11 mouse cellular contexts compared by ENCODE assay signal in the genomic region with DNA sequence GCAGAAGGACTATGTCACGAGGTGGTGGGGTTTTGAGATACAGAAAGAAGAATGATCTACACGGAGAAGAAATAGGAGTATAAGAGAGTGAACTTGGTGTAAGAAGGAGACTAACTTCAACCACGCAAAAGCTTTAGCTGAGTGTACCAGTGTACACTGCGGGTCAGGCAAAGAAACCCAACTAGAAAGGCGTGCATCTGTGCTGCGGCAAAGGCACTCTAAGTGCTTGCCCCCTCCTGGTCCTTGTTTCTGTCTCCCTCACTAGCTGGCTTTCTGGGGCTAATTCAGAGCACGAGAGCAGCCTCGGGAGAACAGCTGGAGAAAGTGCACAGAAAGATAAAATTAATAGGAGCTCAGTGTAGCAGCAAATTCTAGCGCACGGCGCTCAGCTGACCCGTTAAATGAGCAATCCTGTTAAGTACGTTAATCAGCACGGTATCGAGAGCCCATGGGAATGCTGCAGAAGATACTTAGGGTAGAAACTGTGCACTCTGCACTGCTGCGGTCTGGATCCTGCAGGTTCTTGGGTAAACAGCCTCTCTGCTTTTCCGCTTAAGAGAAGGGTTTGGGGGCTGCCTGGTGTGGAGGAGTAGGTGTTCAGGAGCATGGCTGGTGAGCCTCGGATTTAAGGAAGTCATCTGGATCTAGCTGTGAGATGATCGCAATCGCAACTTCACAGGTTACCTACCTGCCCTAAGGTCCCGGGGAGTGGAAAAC. TPM values are rescaled to one million over a fixed set of nuclear protein-coding genes. Genes with fewer than 3 reads are reported as not detected.
DNase-seq lines count a peak whose midpoint lies in the region; ATAC-seq lines count a peak whose summit lies in the region.
"Had no signal": no experiment of that assay in that cellular context is flagged by ENCODE, and none has a peak within 500 bp of the region (broad histone marks: within the 10 kb centered on the region; RNA-seq: fewer than 3 reads in every experiment).

No protein-coding gene starts in this region.

- H3K9me3 ChIP-seq in kidney, embryonic 15.5 days (replicated peaks) = no peaks in the 10 kb centered on the region
- no peaks in the 10 kb centered on the region for H3K9me3 ChIP-seq in embryonic facial prominence, embryonic 15.5 days (replicated peaks)
- H3K9me3 ChIP-seq in limb, embryonic 10.5 days (replicated peaks) = no peaks in the 10 kb centered on the region

- ATAC-seq in kidney, embryonic 15.5 days (replicated peaks; ENCODE audit: low FRiP score) = no peak
- ATAC-seq in embryonic facial prominence, embryonic 15.5 days (ENCODE audit: insufficient number of reproducible peaks, low FRiP score, low TSS enrichment, low read depth) = no peak

- no peaks in the 10 kb centered on the region for H3K36me3 ChIP-seq in kidney, embryonic 15.5 days
- no peaks in the 10 kb centered on the region for H3K36me3 ChIP-seq in embryonic facial prominence, embryonic 15.5 days
- no peaks in the 10 kb centered on the region for H3K36me3 ChIP-seq in limb, embryonic 10.5 days

- no peak for DNase-seq in kidney, postnatal 10 days
- peak; percentile 31 for DNase-seq in limb, embryonic 10.5 days (ENCODE audit: low spot score)
- DNase-seq in retina, embryonic 14.5 days (ENCODE audit: low spot score) = peak; percentile 35
- no peak for DNase-seq in left cerebral cortex, adult 9 months (ENCODE audit: low spot score in 2 of 2)
- DNase-seq in MN1 (ENCODE audit: low spot score) = no peak
- no peak for DNase-seq in cerebellum, adult 9-10 months
- DNase-seq: gastrocnemius, postnatal 25 days; lung, adult 2 months; spleen, adult 18-20 months had no signal

- H3K27me3 ChIP-seq in kidney, embryonic 15.5 days = peaks cover 52% of the 10 kb centered on the region
- peaks cover 49% of the 10 kb centered on the region for H3K27me3 ChIP-seq in embryonic facial prominence, embryonic 15.5 days
- peaks cover 60% of the 10 kb centered on the region for H3K27me3 ChIP-seq in limb, embryonic 10.5 days (ENCODE audit: low read depth, poor library complexity, severe bottlenecking)

- H3K4me1 ChIP-seq in kidney, embryonic 15.5 days = no peaks in the 10 kb centered on the region
- no peaks in the 10 kb centered on the region for H3K4me1 ChIP-seq in embryonic facial prominence, embryonic 15.5 days
- no peaks in the 10 kb centered on the region for H3K4me1 ChIP-seq in limb, embryonic 10.5 days

- WGBS in kidney, embryonic 15.5 days = 23% methylated on average over 21 of the region's 21 CpGs
- 22% methylated on average over 21 of the region's 21 CpGs for WGBS in embryonic facial prominence, embryonic 15.5 days
- WGBS in limb, embryonic 10.5 days = 17% methylated on average over 21 of the region's 21 CpGs

- H3K9ac ChIP-seq in kidney, embryonic 15.5 days = no peak overlapping the region
- no peak overlapping the region for H3K9ac ChIP-seq in embryonic facial prominence, embryonic 15.5 days

- H3K27ac ChIP-seq in kidney, embryonic 15.5 days = no peak overlapping the region
- H3K27ac ChIP-seq in embryonic facial prominence, embryonic 15.5 days (replicated peaks) = no peak overlapping the region
- H3K27ac ChIP-seq in limb, embryonic 10.5 days = no peak overlapping the region

- H3K4me3 ChIP-seq in kidney, embryonic 15.5 days (replicated peaks) = peak overlapping the region; percentile 42
- peak overlapping the region; percentile 41 for H3K4me3 ChIP-seq in embryonic facial prominence, embryonic 15.5 days (replicated peaks)
- H3K4me3 ChIP-seq in limb, embryonic 10.5 days = peak overlapping the region; percentile 51

- H3K4me2 ChIP-seq in kidney, embryonic 15.5 days = peak overlapping the region; percentile 75
- peak overlapping the region; percentile 67 for H3K4me2 ChIP-seq in embryonic facial prominence, embryonic 15.5 days (replicated peaks)

RNA-seq across cellular contexts. Expression of a gene that starts 0.8 kb away (rescaled TPM):
- polyA plus RNA-seq in kidney, embryonic 15.5 days (2015; fragmentation: Nextera tagmentation; extraction: Ambion mirVana) = 0.32 and 0.68 TPM in 2 replicates
- polyA plus RNA-seq in embryonic facial prominence, embryonic 15.5 days (2015; fragmentation: Nextera tagmentation; extraction: Ambion mirVana) = 1.3 and 1.4 TPM in 2 replicates
- 0.08 and 0.09 TPM in 2 replicates for polyA plus RNA-seq in limb, embryonic 10.5 days (2016; fragmentation: Nextera tagmentation; extraction: Ambion mirVana)
- polyA plus RNA-seq: lung, adult 2 months had no signal

Comparison
In these comparisons a context has a peak if more than half of its experiments do, and no peak if none do; other contexts are left out.
1. DNase-seq: peak in limb, embryonic 10.5 days (single experiment) and retina, embryonic 14.5 days (single experiment); none in kidney, postnatal 10 days (single experiment), left cerebral cortex, adult 9 months (0 of 2), MN1 (single experiment) and cerebellum, adult 9-10 months (single experiment).
2. Peak in every context shown above with its lines, with median percentiles within 50 percentile points of each other: H3K4me3 ChIP-seq.